Mouse (Mus musculus) right cerebral cortex, adult 2 months (tissue): ENCODE results near the gene Wdr70.
A peak's percentile ranks its signal among the peaks of the same experiment; 100 is the strongest.
"Not testable (repeated sequence)": the region's sequence is repeated elsewhere in the genome, so short reads cannot be mapped to it uniquely, and the experiment has no call there.

Experiments
- DNase-seq, 2 experiments: peaks; one replicate each; pipeline ENCODE4 v3.0.0; 2021 to 2022; ENCODE audit warnings: low spot score in 2 of 2

Wdr70 gene

DNA sequence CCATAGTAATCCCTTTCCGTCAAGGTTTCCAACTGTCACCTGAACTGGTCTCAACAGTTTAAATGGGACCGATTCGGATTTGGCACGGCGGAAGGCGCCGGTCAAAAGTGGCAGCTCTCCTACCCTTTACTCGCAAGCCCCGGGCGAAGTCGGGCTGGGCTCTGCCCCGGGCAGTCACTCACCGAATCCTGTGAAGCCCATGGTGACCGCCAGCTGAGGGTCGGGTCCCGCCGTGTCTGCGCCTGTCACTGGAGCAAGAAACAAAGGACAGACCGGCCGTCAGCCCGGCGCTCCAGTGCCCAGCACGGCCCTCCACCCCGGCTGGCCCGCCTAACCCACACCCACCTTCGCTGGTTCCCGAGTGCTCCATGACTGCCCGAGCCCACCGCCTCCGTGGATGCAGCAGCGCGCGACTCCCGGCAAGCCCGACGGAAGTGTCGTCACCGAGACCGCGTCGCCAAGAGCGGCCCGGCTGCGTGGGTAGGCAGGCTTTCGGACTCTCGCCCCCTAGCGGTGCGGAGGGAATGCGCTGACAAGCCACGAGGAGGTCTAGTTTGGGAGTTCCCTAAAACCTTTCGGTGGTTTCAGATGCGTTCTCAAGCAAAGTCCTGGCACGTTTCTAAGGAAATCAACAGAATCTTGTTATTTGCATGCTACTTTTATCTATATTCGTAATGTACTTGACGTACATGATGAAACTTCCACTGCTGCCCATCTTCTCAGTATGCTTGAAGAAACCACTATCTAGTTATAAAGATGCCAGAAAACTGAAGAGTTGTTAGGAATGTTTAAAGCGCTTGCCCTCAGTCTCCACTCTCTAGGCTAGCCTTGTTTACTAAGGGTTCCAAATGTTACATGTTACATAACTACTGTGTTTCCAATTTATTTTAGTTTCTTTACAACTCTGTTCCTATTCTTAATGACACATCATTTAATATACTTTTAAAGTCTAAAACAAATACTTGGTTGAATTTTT, at the start of gene Wdr70:
Wdr70 (minus strand) TSS at position 436 of the 976 bp plus-strand sequence.
- DNase-seq: peak; percentile 99

DNA sequence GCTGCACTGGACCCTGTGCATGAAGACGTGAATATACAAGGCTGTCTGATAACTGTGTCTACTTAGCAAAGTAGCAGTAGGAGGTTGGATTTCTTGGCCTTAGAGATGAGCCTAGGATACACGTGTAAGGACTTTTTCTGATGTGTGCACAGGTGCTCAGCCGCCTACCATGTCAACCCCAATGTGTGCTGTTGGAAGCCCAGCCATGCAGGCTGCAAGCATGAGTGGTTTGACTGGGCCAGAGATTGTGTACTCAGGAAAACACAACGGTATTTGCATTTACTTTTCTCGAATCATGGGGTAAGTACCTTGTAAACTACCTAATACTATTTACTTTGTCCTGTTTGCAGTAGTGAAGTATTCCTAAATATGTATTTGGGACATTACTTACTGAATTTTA, 36.6 kb upstream of the Wdr70 start:
- no peak for DNase-seq

- no peak for DNase-seq
Observed at GRCm38 (mm10) chr15:8131761-8132160, 32.8 kb upstream of the Wdr70 start.

DNA sequence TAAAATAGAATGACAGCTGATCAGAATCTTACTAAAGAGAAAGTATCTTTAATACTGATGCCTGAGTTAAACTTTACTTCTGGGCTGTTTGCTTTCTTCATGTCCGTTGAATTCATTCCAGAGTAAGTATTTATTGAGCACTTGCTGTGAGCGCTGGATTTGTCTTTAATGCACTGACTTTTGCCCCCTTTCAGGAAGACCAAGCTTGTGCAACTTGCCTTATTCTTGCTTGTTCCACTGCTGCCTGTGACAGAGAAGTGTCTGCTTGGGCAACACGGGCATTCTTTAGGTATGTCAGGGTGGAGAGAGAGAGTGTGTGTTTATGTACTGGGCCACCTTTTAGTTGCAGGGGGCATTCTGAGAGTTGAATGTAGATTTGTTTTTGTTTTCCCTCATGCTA, 32.3 kb upstream of the Wdr70 start:
- no peak for DNase-seq

- no peak for DNase-seq
Observed at GRCm38 (mm10) chr15:8129281-8129680, 30.3 kb upstream of the Wdr70 start.

DNA sequence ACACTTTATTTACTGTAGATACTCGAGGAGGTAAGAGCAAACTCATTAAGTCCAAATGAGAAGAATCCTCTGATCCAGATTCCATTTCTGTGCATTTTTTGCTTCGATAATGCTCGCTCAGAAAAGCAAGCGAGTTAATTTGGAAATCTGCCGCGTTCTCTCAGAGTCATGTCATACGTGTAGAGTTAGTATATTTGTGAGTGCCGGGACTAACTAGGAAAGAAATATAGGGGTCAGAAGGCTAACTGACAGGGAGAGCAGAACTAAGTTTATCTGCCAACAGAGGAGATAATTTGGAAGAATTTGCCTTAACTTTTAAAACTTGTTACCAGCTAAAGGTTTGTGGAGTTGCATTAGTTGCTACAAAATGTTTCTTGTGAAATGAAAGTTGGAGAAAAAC, 10.8 kb upstream of the Wdr70 start:
- DNase-seq: no peak

GRCm38 (mm10) chr15:8108966-8109743, 10.1 kb upstream of the Wdr70 start, which contains the start of gene Nup155:
TSS of gene Nup155 (plus strand) at chr15:8109273.
- peak; percentile 93 to 95 for DNase-seq

- no peak for DNase-seq
Observed at GRCm38 (mm10) chr15:8108360-8108965, 9.5 kb upstream of the Wdr70 start.

DNA sequence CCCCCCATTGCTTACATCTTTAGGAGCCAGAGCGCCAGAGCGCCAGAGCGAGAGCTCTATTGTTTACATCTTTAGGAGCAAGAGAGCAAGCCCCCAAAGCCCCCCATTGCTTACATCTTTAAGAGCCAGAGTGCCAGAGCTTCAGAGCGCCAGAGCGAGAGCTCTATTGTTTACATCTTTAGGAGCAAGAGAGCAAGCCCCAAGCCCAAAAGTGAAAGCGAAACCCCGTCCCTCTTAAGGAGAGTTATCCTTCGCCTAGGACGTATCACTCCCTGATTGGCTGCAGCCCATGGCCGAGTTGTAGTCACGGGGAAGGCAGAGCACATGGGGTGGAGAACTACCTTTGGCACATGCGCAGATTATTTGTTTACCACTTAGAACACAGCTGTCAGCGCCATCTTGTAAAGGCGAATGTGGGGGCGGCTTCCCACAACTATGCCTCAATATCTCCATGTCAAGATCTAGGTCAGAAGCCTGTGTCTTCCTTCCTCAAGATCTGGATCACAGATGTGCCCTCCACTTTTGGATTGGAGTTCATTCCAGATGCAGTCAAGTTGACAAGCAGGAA, 3.0 kb upstream of the Wdr70 start:
- not testable (repeated sequence) for DNase-seq

DNA sequence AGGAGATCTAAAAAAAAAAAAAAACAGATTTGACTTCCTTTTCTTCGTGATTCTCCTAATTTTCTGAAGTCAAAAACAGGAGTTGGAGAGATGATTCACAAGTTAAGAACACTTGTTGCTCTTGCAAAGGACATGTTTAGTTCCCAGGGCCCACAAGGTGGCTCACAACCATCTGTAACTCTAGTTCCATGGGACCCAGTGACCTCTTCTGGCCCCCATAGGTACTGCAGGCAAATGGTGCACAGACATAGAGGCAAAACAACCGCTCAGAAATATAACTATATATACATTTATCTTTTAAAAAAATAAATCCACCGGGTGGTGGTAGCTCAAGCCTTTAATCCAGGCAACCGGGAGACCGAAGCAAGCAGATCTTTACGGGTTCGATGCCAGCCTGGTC, 1.2 kb downstream of the Wdr70 start:
- peak; percentile 30 to 37 for DNase-seq

GRCm38 (mm10) chr15:8092668-8093067, 6.3 kb downstream of the Wdr70 start:
- DNase-seq: not testable (repeated sequence)

DNA sequence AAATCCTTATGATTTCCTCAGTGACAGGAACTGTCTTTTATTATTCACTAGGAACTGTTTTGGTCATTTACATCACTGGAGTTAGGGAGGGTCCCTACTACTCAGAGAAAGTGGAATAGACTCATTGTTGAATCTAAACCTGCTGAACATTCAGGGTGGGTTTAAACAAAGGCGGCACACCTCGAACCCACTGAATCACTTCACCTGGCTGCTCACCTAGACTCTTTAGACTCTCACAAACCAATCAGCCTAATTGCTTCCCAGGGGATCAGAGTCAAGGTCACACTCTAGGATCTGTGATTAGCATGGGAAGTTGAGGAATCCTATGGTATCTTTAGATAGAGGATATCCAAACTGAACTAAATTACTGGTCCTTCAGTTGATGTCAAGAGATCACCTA, 8.3 kb downstream of the Wdr70 start:
- DNase-seq: no peak

- DNase-seq: no peak
Observed at GRCm38 (mm10) chr15:8088715-8089114, 10.3 kb downstream of the Wdr70 start.

DNA sequence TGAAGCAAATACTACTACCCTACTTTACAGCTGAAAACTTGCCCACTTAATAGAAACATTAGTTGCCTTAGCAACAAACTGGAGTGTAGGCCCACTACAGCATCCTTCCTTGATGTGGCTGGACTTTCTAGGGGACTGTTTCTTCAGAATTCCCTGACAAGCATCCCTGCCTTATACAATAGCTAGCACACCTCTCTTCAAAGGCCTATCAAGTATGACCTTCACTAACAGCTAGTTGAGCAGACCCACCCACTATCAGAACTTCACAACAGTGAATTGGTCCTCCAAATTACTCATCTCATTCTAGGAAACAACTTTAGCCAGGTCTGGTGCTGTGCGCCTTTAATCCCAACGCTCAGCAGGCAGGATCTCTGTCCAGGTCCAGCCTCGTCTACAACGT, 11.7 kb downstream of the Wdr70 start:
- DNase-seq: no peak

DNA sequence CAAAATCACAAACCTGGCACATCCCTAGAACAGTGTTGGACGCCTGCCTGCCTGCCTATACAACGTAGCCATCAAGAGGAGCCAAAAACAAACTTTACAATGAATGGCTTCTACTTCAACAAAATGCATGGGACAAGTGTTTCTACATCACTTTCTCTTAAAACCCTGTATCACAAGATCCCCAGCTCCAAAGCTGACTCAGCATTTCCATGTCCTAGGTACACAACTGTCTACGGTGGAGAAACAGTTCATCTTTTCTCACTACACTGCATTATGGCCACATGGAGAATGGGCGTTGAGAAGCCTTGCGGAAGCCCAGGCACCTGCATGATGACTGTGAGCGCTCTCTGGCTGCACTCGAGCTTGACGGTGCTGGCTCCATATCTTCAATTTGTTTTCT, 16.9 kb downstream of the Wdr70 start:
- DNase-seq: no peak

DNA sequence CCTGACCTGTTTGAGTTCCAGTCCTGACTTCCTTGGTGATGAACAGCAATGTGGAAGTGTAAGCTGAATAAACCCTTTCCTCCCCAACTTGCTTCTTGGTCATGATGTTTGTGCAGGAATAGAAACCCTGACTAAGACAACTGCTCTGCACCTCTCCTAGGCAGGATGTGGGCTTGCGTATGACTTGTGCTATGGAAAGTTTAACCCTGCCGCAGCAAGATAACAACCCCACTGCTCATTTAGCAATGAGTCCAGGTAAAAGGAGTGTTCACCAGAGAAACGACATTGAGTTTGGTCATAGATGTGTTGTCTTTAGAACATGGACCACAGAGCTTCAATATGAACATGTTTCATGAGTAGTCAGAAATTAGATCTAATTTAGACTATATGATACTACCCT, 25.9 kb downstream of the Wdr70 start:
- not testable (repeated sequence) for DNase-seq

GRCm38 (mm10) chr15:8065221-8065620, 33.8 kb downstream of the Wdr70 start:
- DNase-seq: no peak

GRCm38 (mm10) chr15:8051177-8051576, 47.8 kb downstream of the Wdr70 start:
- DNase-seq: no peak

DNA sequence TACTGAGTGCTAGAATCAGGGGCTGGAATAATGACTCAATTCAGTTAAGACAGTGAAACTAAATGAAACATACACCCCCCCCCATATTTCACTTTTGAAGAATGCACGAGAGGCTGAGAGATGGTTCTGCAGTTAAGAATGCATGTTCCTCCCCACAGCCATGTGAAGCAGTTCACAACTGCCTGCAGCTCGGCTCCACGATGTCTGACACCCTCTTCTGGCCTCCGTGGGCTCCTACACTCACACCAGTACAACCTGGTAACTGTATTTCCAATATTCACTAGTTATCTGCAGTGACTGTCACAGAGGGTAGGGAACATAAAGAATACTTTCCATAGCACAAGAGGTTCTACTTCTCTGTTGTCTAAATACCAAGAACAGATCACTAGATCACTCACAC, 59.2 kb downstream of the Wdr70 start:
- no peak for DNase-seq

GRCm38 (mm10) chr15:8038457-8038856, 60.6 kb downstream of the Wdr70 start:
- DNase-seq: no peak

DNA sequence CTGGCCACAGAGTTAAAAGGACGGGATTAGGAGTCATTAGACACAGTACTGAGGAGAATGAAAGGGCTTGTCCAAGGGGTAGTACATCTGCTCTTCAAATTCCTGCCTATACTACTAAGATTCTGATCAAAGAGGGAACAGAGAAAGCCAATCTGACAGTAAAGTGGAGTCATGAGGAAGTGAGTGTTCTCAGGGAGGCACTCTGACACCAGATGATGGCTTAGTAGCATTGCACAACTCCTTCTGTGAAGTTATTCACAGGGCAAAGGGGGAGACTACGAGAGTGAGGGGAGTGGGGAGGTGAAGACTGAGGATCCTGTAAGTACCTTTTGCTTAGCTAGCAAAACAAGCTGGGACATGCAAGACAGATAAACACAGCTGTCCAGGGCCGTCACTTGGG, 61.2 kb downstream of the Wdr70 start:
- no peak for DNase-seq

DNA sequence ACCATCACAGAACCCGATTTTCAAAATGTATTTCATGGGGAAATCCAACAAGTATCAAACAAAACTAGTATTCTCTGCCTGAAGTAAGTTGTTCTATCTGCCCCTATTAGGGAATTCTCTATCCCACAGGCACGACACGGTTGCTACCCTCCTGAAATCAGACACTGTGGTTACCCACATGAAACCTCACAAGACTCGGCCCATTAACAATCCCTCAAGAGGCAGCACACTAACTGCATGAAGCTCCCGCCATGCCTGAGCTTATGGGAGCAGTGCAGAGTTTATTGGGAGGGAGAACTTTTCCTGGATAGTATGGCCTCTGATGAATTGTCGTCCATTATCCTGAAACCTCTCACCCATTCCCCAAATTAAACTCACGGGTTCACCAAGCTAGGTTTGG, 67.8 kb downstream of the Wdr70 start:
- DNase-seq: no peak
